Mouse (Mus musculus): ENCODE results near the gene S1pr4. TPM values are rescaled to one million over a fixed set of nuclear protein-coding genes. Genes with fewer than 3 reads are reported as not detected.

S1pr4 gene
- polyA plus RNA-seq, 1 experiment = 4.9 TPM

GRCm38 (mm10) chr10:81484441-81485059 is 15.4 kb downstream of the S1pr4 start:
- H3K27ac ChIP-seq (ENCODE audit: insufficient read depth, low read depth, low read length) = no peak overlapping the region
- TF ChIP-seq POLR2A (IDR thresholded peaks at IDR 0.05; ENCODE audit: low read depth, low read length) = no peak
- no peak for TF ChIP-seq CTCF (conservative IDR thresholded peaks at IDR 0.05; ENCODE audit: insufficient read depth, insufficient read length, low read depth, low read length)
- WGBS = 50% methylated on average over 6 of the region's 6 CpGs
- H3K36me3 ChIP-seq (ENCODE audit: control insufficient read depth, insufficient read depth, low read length) = no peaks in the 10 kb centered on the region; the same call in 1 of the 2 replicates
- no peak overlapping the region for H3K4me3 ChIP-seq (ENCODE audit: insufficient read depth, low read depth, low read length)
- no peaks in the 10 kb centered on the region for H3K4me1 ChIP-seq (ENCODE audit: control insufficient read depth, insufficient read depth, low read length)
- no peaks in the 10 kb centered on the region for H3K27me3 ChIP-seq (replicated peaks; ENCODE audit: control insufficient read depth, insufficient read depth, low read length)
- no peak for DNase-seq

DNA sequence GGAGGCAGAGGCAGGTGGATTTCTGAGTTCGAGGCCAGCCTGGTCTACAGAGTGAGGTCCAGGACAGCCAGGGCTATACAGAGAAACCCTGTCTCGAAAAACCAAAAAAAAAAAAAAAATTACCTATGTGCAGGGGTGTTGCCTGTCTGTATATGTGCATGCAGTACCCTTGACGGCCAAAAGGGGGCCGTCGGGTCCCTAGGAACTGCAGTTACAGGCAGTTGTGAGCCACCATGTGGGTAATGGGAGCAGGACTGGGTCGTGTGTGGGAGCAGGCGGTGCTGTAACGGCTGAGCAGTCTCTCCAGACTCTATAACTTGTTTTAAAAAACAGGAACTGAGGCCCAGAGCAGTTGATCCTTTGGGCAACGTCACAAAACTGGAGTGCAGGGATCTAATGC is 15.9 kb downstream of the S1pr4 start:
- WGBS = 15% methylated on average over 9 of the region's 9 CpGs
- TF ChIP-seq POLR2A (IDR thresholded peaks at IDR 0.05; ENCODE audit: low read depth, low read length) (no peak), CTCF (conservative IDR thresholded peaks at IDR 0.05; ENCODE audit: insufficient read depth, insufficient read length, low read depth, low read length) (peak; percentile 51)
- DNase-seq = peak; percentile 33
- Histone ChIP-seq H3K27ac (ENCODE audit: insufficient read depth, low read depth, low read length) (no peak overlapping the region), H3K4me1 (ENCODE audit: control insufficient read depth, insufficient read depth, low read length) (no peaks in the 10 kb centered on the region), H3K36me3 (ENCODE audit: control insufficient read depth, insufficient read depth, low read length) (no peaks in the 10 kb centered on the region), H3K4me3 (ENCODE audit: insufficient read depth, low read depth, low read length) (no peak overlapping the region), H3K27me3 (replicated peaks; ENCODE audit: control insufficient read depth, insufficient read depth, low read length) (no peaks in the 10 kb centered on the region)

DNA sequence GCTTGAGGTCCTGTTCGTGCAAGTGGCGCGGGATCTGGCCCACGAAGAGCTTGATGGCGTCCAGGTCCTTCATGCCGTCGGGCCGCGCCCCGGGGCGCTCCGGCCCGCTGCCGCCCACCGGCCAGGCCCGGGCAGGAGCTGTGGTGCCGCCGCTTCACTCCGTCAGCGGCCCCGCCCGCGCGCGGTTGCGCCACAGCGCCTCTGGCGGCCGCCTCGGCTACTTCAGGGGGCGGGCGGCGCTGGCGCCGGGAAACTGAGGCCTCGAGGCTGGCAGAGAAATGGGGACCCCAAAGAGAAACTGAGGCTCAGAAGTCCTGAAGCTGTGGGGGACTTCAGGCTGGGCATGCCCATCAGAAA is 17.4 kb downstream of the S1pr4 start, which contains the start of gene Celf5:
Gene Celf5 (minus strand): TSS at position 177 of the 357 bp plus-strand sequence.
- peak; percentile 41 for DNase-seq
- Histone ChIP-seq H3K27ac (ENCODE audit: insufficient read depth, low read depth, low read length) (no peak within 1 kb of the TSS), H3K27me3 (replicated peaks; ENCODE audit: control insufficient read depth, insufficient read depth, low read length) (no peaks in the 10 kb centered on the region), H3K4me3 (ENCODE audit: insufficient read depth, low read depth, low read length) (peak within 1 kb of the TSS; percentile 55), H3K4me1 (ENCODE audit: control insufficient read depth, insufficient read depth, low read length) (no peaks in the 10 kb centered on the region), H3K36me3 (ENCODE audit: control insufficient read depth, insufficient read depth, low read length) (no peaks in the 10 kb centered on the region)
- TF ChIP-seq POLR2A (IDR thresholded peaks at IDR 0.05; ENCODE audit: low read depth, low read length) (no peak), CTCF (conservative IDR thresholded peaks at IDR 0.05; ENCODE audit: insufficient read depth, insufficient read length, low read depth, low read length) (peak; percentile 55)
- WGBS = under 1% methylated on average over 36 of the region's 36 CpGs

GRCm38 (mm10) chr10:81481605-81482532 is 18.1 kb downstream of the S1pr4 start:
- Histone ChIP-seq H3K4me3 (ENCODE audit: insufficient read depth, low read depth, low read length) (peak overlapping the region; percentile 55), H3K27me3 (replicated peaks; ENCODE audit: control insufficient read depth, insufficient read depth, low read length) (no peaks in the 10 kb centered on the region), H3K27ac (ENCODE audit: insufficient read depth, low read depth, low read length) (no peak overlapping the region), H3K4me1 (ENCODE audit: control insufficient read depth, insufficient read depth, low read length) (no peaks in the 10 kb centered on the region), H3K36me3 (ENCODE audit: control insufficient read depth, insufficient read depth, low read length) (no peaks in the 10 kb centered on the region)
- no peak for DNase-seq
- WGBS = 3% methylated on average over 35 of the region's 35 CpGs
- no peak for TF ChIP-seq POLR2A (IDR thresholded peaks at IDR 0.05; ENCODE audit: low read depth, low read length)
- no peak for TF ChIP-seq CTCF (conservative IDR thresholded peaks at IDR 0.05; ENCODE audit: insufficient read depth, insufficient read length, low read depth, low read length)

DNA sequence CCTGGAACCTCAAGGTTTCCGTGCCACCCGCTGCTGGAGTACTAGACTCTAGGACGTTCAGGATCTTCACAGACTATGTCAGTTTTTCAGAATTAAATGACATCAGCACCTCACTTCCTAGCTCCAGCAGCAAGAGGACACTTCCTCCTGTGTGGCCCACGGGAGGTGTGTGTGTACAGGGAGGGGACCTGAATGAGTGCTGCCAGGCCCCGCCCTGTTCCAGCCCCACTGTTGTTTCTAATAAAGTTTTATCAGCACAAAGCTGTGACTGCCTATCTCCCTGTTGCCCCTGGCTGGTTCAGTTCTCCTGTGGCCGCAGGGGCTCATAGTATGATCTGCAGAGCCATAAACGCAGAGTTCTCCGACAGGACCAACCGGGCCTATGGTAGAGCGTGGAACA is 25.5 kb downstream of the S1pr4 start:
- H3K4me3 ChIP-seq (ENCODE audit: insufficient read depth, low read depth, low read length) = no peak overlapping the region
- no peaks in the 10 kb centered on the region for H3K4me1 ChIP-seq (ENCODE audit: control insufficient read depth, insufficient read depth, low read length)
- no peak overlapping the region for H3K27ac ChIP-seq (ENCODE audit: insufficient read depth, low read depth, low read length)
- DNase-seq = no peak
- 78% methylated on average over 10 of the region's 10 CpGs for WGBS
- TF ChIP-seq CTCF (conservative IDR thresholded peaks at IDR 0.05; ENCODE audit: insufficient read depth, insufficient read length, low read depth, low read length) (no peak), POLR2A (IDR thresholded peaks at IDR 0.05; ENCODE audit: low read depth, low read length) (no peak)
- no peaks in the 10 kb centered on the region for H3K36me3 ChIP-seq (ENCODE audit: control insufficient read depth, insufficient read depth, low read length)
- H3K27me3 ChIP-seq (replicated peaks; ENCODE audit: control insufficient read depth, insufficient read depth, low read length) = no peaks in the 10 kb centered on the region

DNA sequence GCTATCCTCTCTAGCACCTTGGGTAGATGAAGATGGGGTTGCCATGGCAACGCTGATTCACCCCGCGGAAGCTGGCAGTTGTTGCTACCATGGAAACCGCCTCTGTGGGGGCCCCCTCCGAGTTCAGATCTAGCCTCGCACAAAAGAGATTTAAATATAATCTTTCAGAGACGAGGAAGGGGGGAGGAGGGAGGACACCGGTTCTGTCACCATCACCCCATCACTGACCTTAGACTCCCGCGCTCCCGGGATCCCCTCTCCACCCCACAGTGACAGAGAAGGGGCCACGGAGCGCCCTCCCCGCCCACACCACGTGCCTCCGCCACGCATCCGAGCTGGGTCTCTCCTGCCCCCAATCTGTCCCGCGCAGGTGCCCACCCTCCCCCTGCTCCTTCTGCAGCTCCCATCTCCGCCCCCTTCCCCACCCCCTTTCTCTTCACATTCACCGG is 26.9 kb downstream of the S1pr4 start:
- DNase-seq = no peak
- TF ChIP-seq CTCF (conservative IDR thresholded peaks at IDR 0.05; ENCODE audit: insufficient read depth, insufficient read length, low read depth, low read length) = no peak
- no peak for TF ChIP-seq POLR2A (IDR thresholded peaks at IDR 0.05; ENCODE audit: low read depth, low read length)
- H3K4me1 ChIP-seq (ENCODE audit: control insufficient read depth, insufficient read depth, low read length) = no peaks in the 10 kb centered on the region
- H3K27ac ChIP-seq (ENCODE audit: insufficient read depth, low read depth, low read length) = no peak overlapping the region
- WGBS = under 1% methylated on average over 22 of the region's 22 CpGs
- H3K36me3 ChIP-seq (ENCODE audit: control insufficient read depth, insufficient read depth, low read length) = no peaks in the 10 kb centered on the region
- no peaks in the 10 kb centered on the region for H3K27me3 ChIP-seq (replicated peaks; ENCODE audit: control insufficient read depth, insufficient read depth, low read length)
- H3K4me3 ChIP-seq (ENCODE audit: insufficient read depth, low read depth, low read length) = no peak overlapping the region

DNA sequence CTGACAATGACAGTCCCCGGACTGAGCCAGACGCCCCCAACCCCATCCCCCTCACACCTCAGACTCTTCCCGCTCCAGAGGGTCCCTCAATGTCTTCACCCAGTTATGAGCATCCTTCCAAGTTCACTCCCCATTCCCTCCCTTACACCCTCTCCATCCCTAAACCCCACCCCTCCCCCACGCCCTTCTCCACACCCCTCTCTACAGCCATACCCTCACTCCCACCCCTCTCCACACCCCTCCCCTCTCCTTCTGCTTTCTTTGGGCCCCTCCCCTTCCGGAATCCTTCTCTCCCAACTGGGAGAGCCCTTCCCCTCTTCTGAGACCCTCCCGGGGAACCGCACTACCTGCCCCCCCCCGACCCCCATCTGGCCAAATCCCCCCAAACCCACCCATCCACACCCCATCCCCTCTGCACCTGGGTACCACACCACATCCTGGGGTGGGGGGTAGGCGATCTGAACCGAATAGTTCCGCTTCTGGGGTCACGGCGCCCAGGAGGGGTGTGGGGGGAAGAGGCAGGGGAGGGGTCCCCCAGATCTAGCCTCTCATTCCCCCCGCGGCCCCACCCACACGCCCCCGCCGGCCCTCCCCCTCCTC is 27.4 kb downstream of the S1pr4 start:
- Histone ChIP-seq H3K4me1 (ENCODE audit: control insufficient read depth, insufficient read depth, low read length) (no peaks in the 10 kb centered on the region), H3K4me3 (ENCODE audit: insufficient read depth, low read depth, low read length) (no peak overlapping the region), H3K27ac (ENCODE audit: insufficient read depth, low read depth, low read length) (no peak overlapping the region), H3K27me3 (replicated peaks; ENCODE audit: control insufficient read depth, insufficient read depth, low read length) (no peaks in the 10 kb centered on the region), H3K36me3 (ENCODE audit: control insufficient read depth, insufficient read depth, low read length) (no peaks in the 10 kb centered on the region)
- no peak for TF ChIP-seq POLR2A (IDR thresholded peaks at IDR 0.05; ENCODE audit: low read depth, low read length)
- TF ChIP-seq CTCF (conservative IDR thresholded peaks at IDR 0.05; ENCODE audit: insufficient read depth, insufficient read length, low read depth, low read length) = no peak
- DNase-seq = no peak
- WGBS = 2% methylated on average over 18 of the region's 18 CpGs

All from kidney, adult 2 months (tissue).